Mouse (Mus musculus): ENCODE measurements at regions not wholly inside any gene's neighbourhood (a gene's known extent, or its start where the extent isn't known, plus 50 kb on each side); places are given as distances from the start of the nearest gene placed in this dataset.

DNA sequence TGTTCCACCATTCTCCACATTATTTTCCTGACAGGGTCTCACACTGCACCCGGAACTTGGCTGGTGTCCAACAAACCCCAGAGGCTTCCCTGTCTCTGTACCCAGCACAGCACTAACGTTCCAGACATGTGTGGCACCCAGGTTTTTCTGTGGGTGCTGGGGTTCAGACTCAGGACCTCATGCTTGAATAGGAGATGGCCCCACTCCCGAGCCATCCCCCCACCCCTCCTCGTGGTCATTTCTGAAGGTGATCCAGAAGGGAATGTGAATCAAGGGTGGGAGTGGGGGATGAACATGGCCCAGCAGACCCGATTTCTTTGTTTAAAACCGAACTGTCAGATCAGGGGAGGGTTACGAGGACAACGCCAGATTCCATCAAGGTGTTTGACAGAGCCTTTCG lies 245.6 kb downstream of the Tbc1d1 start:
- no peak for ATAC-seq (replicated peaks; ENCODE audit: low read depth, poor library complexity, severe bottlenecking)

GRCm38 (mm10) chr5:64403077-64403981 lies 247.2 kb downstream of the Tbc1d1 start:
- no peak for ATAC-seq (replicated peaks; ENCODE audit: low read depth, poor library complexity, severe bottlenecking)

DNA sequence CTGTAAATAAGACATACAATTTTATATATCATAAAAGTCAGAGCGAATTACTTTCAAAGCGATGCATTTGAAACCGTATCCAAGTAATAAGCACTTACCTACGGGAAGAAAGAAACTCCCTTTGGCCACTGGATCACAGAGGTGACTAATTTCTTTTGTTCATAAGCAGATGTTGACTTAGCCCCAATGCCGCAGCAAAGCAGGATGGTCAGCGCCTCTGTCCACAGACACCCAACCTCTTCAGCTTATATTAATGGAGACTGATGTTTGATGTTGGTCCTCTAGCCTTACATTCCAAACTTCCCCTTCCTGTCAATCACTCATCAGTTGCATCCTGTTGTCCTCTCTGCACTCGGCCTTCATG lies 247.9 kb downstream of the Tbc1d1 start:
- ATAC-seq (replicated peaks; ENCODE audit: low read depth, poor library complexity, severe bottlenecking): no peak

DNA sequence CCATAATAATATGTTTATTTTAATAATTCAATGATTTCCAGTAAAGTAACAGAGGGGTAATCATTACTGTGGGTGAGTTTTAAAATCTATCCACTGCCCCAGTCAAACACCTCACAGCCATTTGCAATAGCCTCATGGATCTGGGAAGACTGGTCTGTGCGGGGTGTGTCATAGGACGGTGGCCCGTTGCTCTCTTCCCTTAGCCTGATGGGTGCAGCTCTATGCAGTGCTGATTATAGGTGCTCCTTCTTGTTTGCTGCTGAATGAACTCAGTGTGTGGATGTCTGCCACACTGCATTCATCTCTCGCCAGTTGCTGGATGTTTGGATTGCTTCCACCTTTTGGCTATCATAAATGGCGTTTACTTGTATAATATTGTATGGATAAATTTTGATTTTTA lies 248.4 kb downstream of the Tbc1d1 start:
- no peak for ATAC-seq (replicated peaks; ENCODE audit: low read depth, poor library complexity, severe bottlenecking)

GRCm38 (mm10) chr5:64408938-64409337 lies 252.8 kb downstream of the Tbc1d1 start:
- ATAC-seq (replicated peaks; ENCODE audit: low read depth, poor library complexity, severe bottlenecking): no peak

DNA sequence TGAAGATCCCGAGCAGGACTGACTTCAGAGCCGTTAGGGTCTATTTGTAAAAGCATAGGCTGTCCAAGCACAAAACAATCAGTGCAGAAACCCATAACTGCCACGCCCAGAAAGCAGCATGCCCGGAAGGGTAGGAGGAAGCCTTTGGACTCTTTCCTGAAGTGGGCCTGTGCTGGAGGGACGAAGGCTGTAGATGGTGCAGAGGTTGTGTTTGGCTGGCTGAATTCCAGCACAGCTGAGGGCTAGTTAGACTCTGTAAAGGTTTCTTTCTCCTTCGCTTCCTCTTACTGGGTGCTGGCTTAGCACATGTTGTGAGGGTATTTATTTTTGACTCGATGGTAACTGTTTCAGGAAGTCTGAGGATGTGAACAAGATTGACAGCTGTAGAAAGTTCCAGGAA lies 254.5 kb downstream of the Tbc1d1 start:
- peak; percentile 68 for ATAC-seq (replicated peaks; ENCODE audit: low read depth, poor library complexity, severe bottlenecking)

GRCm38 (mm10) chr5:64414519-64414918 lies 258.4 kb downstream of the Tbc1d1 start:
- no peak for ATAC-seq (replicated peaks; ENCODE audit: low read depth, poor library complexity, severe bottlenecking)

GRCm38 (mm10) chr5:64419395-64419794 lies 263.3 kb downstream of the Tbc1d1 start:
- no peak for ATAC-seq (replicated peaks; ENCODE audit: low read depth, poor library complexity, severe bottlenecking)

- no peak for ATAC-seq (replicated peaks; ENCODE audit: low read depth, poor library complexity, severe bottlenecking)
These were observed 266.9 kb downstream of the Tbc1d1 start for GRCm38 (mm10) chr5:64422787-64423587.

DNA sequence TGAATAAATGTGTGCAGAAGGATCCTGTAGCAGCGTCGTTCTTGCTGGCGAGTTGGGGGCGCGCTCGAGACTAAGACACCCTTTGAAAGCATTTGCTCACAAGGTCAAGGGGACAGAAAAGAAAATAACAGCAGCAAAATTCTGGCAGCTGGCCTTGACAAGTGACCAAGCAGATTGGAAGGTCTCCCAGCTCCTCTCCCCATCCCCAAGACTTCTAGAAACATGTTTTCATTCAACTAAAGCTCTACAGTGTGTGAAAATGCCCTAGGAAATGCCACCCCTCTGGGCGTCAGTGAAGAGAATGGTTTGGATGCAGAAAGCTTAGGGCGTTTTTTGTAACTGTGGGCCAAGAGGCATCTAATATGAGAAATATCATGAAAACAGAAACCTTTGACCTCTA lies 272.7 kb downstream of the Tbc1d1 start:
- ATAC-seq (replicated peaks; ENCODE audit: low read depth, poor library complexity, severe bottlenecking): no peak

DNA sequence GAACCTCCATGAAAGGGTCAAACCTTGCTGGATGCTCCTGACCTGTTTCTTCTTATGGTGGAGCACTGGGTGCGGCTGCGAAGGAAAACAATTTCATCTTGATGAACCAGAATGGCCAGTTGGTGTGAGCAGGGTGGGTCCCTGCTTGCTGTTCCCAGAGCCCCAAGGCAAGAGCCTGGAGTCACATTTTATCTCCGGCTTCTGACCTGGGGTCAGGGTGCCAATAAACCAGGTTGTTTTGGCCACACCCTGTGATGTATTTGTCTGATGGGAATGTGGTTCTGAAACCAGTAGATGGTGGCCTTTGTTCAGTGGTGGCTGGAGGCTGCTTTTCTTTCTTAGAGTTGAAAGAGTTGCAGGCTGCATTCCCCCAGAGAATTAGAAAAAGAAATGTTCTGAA lies 274.4 kb downstream of the Tbc1d1 start:
- no peak for ATAC-seq (replicated peaks; ENCODE audit: low read depth, poor library complexity, severe bottlenecking)

- no peak for ATAC-seq (replicated peaks; ENCODE audit: low read depth, poor library complexity, severe bottlenecking)
These were observed 275.5 kb downstream of the Tbc1d1 start for GRCm38 (mm10) chr5:64431624-64432023.

DNA sequence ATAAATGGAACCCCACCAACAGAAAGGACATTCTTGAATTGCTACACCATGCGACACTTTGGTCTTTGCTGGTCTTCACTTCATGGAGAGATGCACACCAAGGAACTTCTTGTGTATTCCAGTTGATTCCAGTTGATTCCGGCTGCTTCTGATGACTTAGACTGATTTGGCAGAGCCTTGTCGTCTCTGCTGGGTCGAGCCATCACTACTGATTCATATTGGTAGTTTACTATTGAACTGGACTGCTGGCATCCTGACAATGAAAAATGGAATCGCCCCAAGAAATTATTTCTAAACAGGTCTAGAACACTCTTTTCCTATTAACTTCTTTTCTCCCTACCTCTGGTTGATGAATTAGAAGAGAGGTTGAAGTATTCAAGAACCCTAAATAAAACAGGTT lies 277.7 kb downstream of the Tbc1d1 start:
- no peak for ATAC-seq (replicated peaks; ENCODE audit: low read depth, poor library complexity, severe bottlenecking)

- peak; percentile 90 for ATAC-seq (replicated peaks; ENCODE audit: low read depth, poor library complexity, severe bottlenecking)
These were observed 279.4 kb downstream of the Tbc1d1 start for GRCm38 (mm10) chr5:64435491-64435890.

DNA sequence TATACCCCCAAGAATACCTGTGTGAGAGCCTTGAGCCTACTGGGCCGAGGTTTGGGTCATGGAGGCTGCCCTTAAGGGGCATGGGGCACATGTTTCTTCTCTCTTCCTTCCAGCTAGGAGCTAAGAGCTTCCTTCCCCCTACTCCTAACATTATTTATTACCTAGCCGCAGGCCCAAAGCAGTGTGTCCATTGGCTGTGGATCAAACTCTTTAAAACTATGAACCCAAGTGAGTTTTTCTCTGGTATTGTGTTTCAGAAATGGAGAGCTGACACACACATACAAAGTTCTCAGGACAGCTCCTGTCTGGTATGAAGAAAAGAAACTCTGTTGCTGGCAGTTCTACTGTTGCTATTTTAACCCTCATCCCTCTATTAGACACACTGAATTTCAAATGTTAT lies 279.9 kb downstream of the Tbc1d1 start:
- ATAC-seq (replicated peaks; ENCODE audit: low read depth, poor library complexity, severe bottlenecking): no peak

DNA sequence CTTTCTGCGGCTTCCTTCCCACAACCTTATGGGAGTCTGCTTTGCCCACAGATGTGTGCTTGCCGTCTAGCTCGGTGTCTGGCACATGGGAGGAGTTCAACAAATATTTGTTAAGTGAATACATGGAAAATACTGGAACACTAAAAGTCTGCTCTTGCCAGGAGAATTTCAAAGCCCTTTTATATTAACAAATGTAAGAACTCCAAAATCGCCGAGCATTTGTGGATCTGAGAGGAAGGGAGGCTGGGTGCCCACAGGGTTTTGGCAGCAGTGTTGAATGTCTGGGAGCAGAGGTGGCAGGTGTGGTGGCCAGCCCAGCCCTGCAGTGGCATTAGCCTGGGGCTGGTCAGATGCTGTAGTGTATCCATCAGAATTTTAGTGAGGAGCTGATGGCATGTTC lies 281.6 kb downstream of the Tbc1d1 start:
- ATAC-seq (replicated peaks; ENCODE audit: low read depth, poor library complexity, severe bottlenecking): no peak

DNA sequence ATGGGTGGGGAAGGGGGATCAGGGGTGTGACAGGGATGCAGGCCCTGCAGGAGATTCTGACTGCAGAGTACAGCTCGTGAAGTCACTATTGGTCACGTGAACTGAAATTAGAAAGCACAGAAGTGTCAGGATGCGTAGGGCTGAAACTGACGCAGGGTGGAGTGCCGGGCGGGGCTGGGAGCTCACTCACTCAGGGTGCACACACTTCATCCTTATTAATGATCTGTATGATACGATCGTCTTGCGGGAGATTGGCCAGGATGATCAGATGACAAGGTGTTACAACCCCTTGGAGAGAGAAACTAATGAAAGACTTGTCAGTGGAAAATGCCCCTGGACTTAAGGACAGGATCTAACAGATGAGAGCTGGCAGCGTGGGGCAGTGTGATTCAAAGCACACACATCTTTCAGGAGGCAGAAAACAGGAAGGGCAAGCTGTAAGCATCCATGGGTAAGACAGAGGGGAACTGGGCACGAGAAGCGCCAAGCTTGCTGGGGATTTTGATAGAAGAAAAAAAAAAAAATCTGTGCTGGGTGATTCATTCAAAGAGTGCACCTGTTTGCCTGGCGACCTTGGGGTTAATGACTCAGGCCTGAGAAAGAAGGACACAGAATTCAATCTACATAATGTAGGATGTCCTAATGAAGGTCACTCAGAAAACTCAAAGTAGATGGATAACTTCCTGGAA lies 282.5 kb downstream of the Tbc1d1 start:
- no peak for ATAC-seq (replicated peaks; ENCODE audit: low read depth, poor library complexity, severe bottlenecking)

DNA sequence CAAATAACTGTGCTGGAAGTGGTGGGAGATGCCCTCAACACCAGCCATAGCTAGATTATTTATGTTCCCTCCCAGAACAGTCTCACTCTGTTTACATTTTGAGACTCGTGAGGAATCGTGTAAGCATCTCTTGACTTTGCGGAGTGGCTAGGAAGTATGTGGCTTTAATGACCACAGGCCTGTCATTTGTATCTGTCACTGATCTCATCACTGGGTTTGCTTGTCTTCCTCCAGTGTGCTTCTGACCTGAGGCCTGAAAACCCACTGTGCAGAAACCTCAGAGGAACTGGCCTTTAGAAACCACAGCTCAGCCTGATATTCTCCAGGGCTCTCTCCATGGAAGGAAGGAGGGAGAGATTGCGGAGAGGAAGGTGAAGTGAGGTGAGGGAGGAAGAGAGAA lies 291.7 kb downstream of the Tbc1d1 start:
- peak; percentile 82 for ATAC-seq (replicated peaks; ENCODE audit: low read depth, poor library complexity, severe bottlenecking)

- ATAC-seq (replicated peaks; ENCODE audit: low read depth, poor library complexity, severe bottlenecking): no peak
These were observed 296.7 kb downstream of the Tbc1d1 start for GRCm38 (mm10) chr5:64452668-64453334.

DNA sequence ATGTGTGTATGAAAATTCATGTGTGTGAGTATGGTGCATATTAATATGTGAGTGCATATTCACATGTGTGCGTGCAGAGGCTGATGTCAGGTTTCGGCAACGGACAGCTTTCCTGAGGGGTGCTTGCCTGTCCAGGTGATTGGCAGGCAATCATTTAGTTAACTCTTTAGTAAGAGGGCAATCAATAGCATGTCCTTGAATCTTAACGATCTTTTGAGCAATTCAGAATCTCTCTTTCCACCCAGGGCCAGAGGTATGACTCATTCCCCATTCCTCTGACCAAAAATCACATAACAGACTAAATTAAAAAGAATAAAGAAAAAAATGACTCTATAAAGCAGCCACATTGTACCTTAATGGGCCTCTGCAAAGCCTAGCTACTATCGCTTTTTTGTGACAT lies 303.7 kb downstream of the Tbc1d1 start:
- ATAC-seq (replicated peaks; ENCODE audit: low read depth, poor library complexity, severe bottlenecking): no peak
